Mouse (Mus musculus) spleen, adult 2 months (tissue): Measurements from ENCODE around the gene Flywch2. TPM values are rescaled to one million over a fixed set of nuclear protein-coding genes. Genes with fewer than 3 reads are reported as not detected.

Experiments used
- DNase-seq, 2 experiments: peaks; one replicate each; pipeline versions ENCODE4 v3.0.0 to v3.0.0-alpha.2; 2012 to 2021; ENCODE audit warnings: low spot score in 2 of 2, low read depth in 1 of 2
- H3K27ac ChIP-seq: fragments of 200-500 bp; 2 replicates; pipeline ENCODE4 v1.5.1; 2012; ENCODE audit warnings: low read length, inconsistent platforms; ENCODE audit not compliant: insufficient read depth
- H3K27me3 ChIP-seq: fragments of 200-500 bp; 2 replicates; pipeline ENCODE4 v1.6.1; 2012; ENCODE audit warnings: mild to moderate bottlenecking, moderate library complexity, low read length, inconsistent platforms; ENCODE audit not compliant: control insufficient read depth, insufficient read depth
- H3K36me3 ChIP-seq: fragments of 200-500 bp; 2 replicates; pipeline ENCODE4 v1.6.1; 2012; ENCODE audit warnings: mild to moderate bottlenecking, low read length, inconsistent platforms; ENCODE audit not compliant: control insufficient read depth, insufficient read depth
- H3K4me1 ChIP-seq: fragments of 200-500 bp; 2 replicates; pipeline ENCODE4 v1.6.1; 2011; ENCODE audit warnings: inconsistent platforms; ENCODE audit not compliant: control insufficient read depth, insufficient read depth, insufficient read length
- H3K4me3 ChIP-seq: fragments of 200-500 bp; 2 replicates; pipeline ENCODE4 v1.5.1; 2011; ENCODE audit warnings: mild to moderate bottlenecking, inconsistent platforms; ENCODE audit not compliant: insufficient read depth, insufficient read length; ENCODE audit errors: extremely low read depth
- CTCF ChIP-seq: fragments of 200-500 bp; IDR thresholded peaks from 2 replicates; pipeline ENCODE4 v1.5.1; 2011; ENCODE audit warnings: mild to moderate bottlenecking, inconsistent platforms; ENCODE audit not compliant: insufficient read depth, insufficient read length, insufficient replicate concordance; ENCODE audit errors: extremely low read depth
- POLR2A ChIP-seq: fragments of 200-500 bp; IDR thresholded peaks from 2 replicates; pipeline ENCODE4 v1.6.1; 2011; ENCODE audit warnings: low read depth, low read length, inconsistent platforms
- WGBS: fragments of 180-500 bp; shearing (Covaris S2); methylation state at CpG from one replicate; pipeline ENCODE4 v1.1.7; 2018; 5-methylcytosine and 5-hydroxymethylcytosine counted together
- polyA plus RNA-seq: library from polyadenylated mRNA; depleted of rRNA; stranded (reverse); fragments of >200 nt; gene quantifications from 2 replicates; pipeline ENCODE4 v1.2.3, GENCODE M21; 2012; rRNA removed

The Flywch2 gene
- polyA plus RNA-seq, 1 experiment, result 1.4 TPM

DNA sequence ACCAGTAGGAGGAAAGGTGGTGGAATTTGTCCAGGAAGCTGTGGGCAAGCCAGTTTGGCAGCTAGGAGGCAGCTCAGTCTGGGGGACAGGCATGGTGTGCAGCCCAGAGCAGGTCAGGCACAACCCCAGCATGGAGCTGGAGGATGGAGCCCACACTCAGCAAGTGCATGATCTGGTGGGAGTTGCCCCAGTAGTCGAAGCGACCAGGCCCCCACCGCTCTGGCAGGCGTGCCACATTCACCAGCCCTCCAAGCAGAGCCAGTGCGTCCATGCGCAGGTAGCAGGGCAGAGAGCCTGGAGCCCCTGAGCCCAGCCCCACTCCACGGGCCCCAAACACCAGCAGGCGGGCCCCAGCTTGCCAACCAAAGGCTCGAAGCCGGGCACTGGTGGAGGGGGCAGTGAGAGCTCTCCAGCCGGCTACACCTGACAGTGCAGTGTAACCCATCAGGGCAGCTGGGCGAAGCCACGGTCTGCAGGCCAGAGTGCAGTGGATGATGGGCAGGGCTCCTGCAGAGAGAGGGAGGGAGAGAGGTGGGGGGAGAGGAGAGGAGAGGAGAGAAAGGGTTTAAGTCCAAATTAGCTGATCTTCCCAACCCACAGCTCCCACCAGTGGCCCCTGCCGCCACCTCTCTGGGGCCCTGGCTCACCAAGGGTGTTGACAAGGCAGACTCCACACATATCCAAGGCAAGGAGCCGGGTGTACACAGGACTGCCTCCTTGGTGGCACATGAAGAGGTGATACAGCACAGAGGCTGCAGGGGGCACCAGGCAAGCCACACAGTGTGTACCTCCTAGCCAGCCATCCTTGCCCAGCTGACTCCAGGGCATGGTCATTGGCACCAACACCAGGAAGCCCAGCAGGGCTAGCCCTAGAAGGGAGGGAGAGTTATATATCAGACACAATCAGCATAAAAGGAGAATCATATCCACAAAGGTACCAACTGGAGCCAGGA lies 48.1 kb downstream of the Flywch2 start:
- Histone ChIP-seq H3K4me1 (peaks cover 17% of the 10 kb centered on the region), H3K27ac (no peak overlapping the region), H3K4me3 (no peak overlapping the region), H3K36me3 (0 out of 2 replicates have a peak, but pooled peaks cover 1% of the 10 kb centered on the region), H3K27me3 (peaks cover 20% of the 10 kb centered on the region)
- TF ChIP-seq POLR2A (no peak), CTCF (no peak)
- no peak for DNase-seq
- 88% methylated on average over 15 of the region's 15 CpGs for WGBS

DNA sequence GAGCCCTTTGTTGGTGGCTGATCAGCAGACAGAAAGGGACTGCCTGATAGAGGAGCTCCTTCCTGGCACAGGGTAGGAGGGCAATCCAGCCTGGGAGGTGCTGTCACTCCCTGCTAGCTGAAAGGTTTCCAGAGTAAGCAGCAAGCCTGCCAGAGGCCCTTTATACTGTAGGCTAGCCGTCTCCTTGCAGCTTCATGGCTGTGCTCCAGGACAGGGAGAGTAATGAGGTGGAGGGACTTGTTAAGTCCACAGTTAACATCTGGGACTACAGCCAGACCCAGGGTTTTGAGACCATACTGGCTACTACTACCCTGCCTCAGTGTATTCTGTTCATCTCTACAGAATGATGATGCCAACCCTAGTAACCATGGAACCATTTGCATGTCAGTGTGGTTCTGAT lies 51.5 kb downstream of the Flywch2 start:
- Histone ChIP-seq H3K27me3 (peaks cover 4% of the 10 kb centered on the region), H3K4me3 (no peak overlapping the region), H3K27ac (no peak overlapping the region), H3K4me1 (0 out of 2 replicates have a peak, but pooled peaks cover 4% of the 10 kb centered on the region), H3K36me3 (0 out of 2 replicates have a peak, but pooled peaks cover 1% of the 10 kb centered on the region)
- WGBS, result 88% methylated on average over 1 of the region's 1 CpGs
- TF ChIP-seq CTCF (no peak), POLR2A (no peak)
- no peak for DNase-seq

GRCm38 (mm10) chr17:23730441-23730840 lies 55.4 kb downstream of the Flywch2 start:
- WGBS, result 84% methylated on average over 1 of the region's 1 CpGs
- no peak for DNase-seq
- Histone ChIP-seq H3K27ac (no peak overlapping the region), H3K4me3 (no peak overlapping the region), H3K4me1 (peaks cover 4% of the 10 kb centered on the region; the same call in 1 of the 2 replicates), H3K27me3 (no peaks in the 10 kb centered on the region), H3K36me3 (0 out of 2 replicates have a peak, but pooled peaks cover 1% of the 10 kb centered on the region)
- TF ChIP-seq POLR2A (no peak), CTCF (no peak)

Other genes starting within 250 kb of the Flywch2 start
- 11.8 and 17.2 TPM in 2 replicates for gene Zfp213, start 221.8 kb downstream of the Flywch2 start, polyA plus RNA-seq
- 2.9 and 3.4 TPM in 2 replicates for gene Zfp13, start 186.6 kb downstream of the Flywch2 start, polyA plus RNA-seq
- gene Zscan10, start 185.2 kb downstream of the Flywch2 start, polyA plus RNA-seq, result 0.06 TPM in 1 of 2 replicates, not detected in the other
- 1.3 and 2.0 TPM in 2 replicates for gene Mmp25, start 140.8 kb downstream of the Flywch2 start, polyA plus RNA-seq
- 0.16 and 0.25 TPM in 2 replicates for gene Bicdl2, start 125.6 kb downstream of the Flywch2 start, polyA plus RNA-seq
- 75.0 and 90.8 TPM in 2 replicates for gene Hcfc1r1, start 112.5 kb downstream of the Flywch2 start, polyA plus RNA-seq
- 24.8 and 31.1 TPM in 2 replicates for gene Thoc6, start 112.2 kb downstream of the Flywch2 start, polyA plus RNA-seq
- gene Tnfrsf12a, start 108.6 kb downstream of the Flywch2 start, polyA plus RNA-seq, result 3.8 and 4.9 TPM in 2 replicates
- 0.18 and 0.32 TPM in 2 replicates for gene Cldn6, start 106.8 kb downstream of the Flywch2 start, polyA plus RNA-seq
- gene Cldn9, start 102.1 kb downstream of the Flywch2 start, polyA plus RNA-seq, result 0.15 and 0.19 TPM in 2 replicates
- not detected in 2 replicates for gene 1520401A03Rik, start 63.3 kb downstream of the Flywch2 start, polyA plus RNA-seq
- 48.3 and 74.8 TPM in 2 replicates for gene Pkmyt1, start 59.7 kb downstream of the Flywch2 start, polyA plus RNA-seq
- 13.8 and 22.0 TPM in 2 replicates for gene Paqr4, start 45.2 kb downstream of the Flywch2 start, polyA plus RNA-seq
- gene Kremen2, start 40.2 kb downstream of the Flywch2 start, polyA plus RNA-seq, result 0.65 and 0.92 TPM in 2 replicates
- gene Flywch1, start 14.5 kb downstream of the Flywch2 start, polyA plus RNA-seq, result 17.4 and 21.2 TPM in 2 replicates
- gene Srrm2, start 4.5 kb upstream of the Flywch2 start, polyA plus RNA-seq, result 601 and 671 TPM in 2 replicates
- gene Elob, start 43.1 kb upstream of the Flywch2 start, polyA plus RNA-seq, result 237 and 329 TPM in 2 replicates
- gene Prss33, start 50.0 kb upstream of the Flywch2 start, polyA plus RNA-seq, result 0.08 and 0.09 TPM in 2 replicates
- gene Prss32, start 57.8 kb upstream of the Flywch2 start, polyA plus RNA-seq, result 0.14 TPM in 1 of 2 replicates, not detected in the other
- 0.18 and 0.32 TPM in 2 replicates for gene Prss41, start 58.1 kb upstream of the Flywch2 start, polyA plus RNA-seq
- gene Prss21, start 82.0 kb upstream of the Flywch2 start, polyA plus RNA-seq, result not detected in 2 replicates
- gene Dcpp1, start 94.8 kb upstream of the Flywch2 start, polyA plus RNA-seq, result not detected in 2 replicates
- gene Dcpp2, start 94.8 kb upstream of the Flywch2 start, polyA plus RNA-seq, result not detected in 2 replicates
- gene Dcpp3, start 131.4 kb upstream of the Flywch2 start, polyA plus RNA-seq, result not detected in 2 replicates
- gene Sbp, start 155.6 kb upstream of the Flywch2 start, polyA plus RNA-seq, result not detected in 2 replicates
- gene Sbpl, start 169.2 kb upstream of the Flywch2 start, polyA plus RNA-seq, result not detected in 2 replicates
- gene Prss30, start 194.5 kb upstream of the Flywch2 start, polyA plus RNA-seq, result 10.8 and 13.6 TPM in 2 replicates
- 0.06 TPM in 1 of 2 replicates, not detected in the other for gene Prss22, start 212.0 kb upstream of the Flywch2 start, polyA plus RNA-seq